Mouse (Mus musculus) hindbrain, embryonic 13.5 days (tissue): Measurements from ENCODE around the gene 6030468B19Rik. TPM values are rescaled to one million over a fixed set of nuclear protein-coding genes. Genes with fewer than 3 reads are reported as not detected.

Experiments
- ATAC-seq: fragments of 200-750 bp; cut with Nextera tagmentation; 2 replicates; pipeline ENCODE4 v1.8.0; 2017; ENCODE audit warnings: moderate TSS enrichment; ENCODE audit not compliant: low FRiP score
- H3K27ac ChIP-seq: fragments of 300-500 bp; sonication (generic); 2 replicates; pipeline ENCODE4 v1.5.1; 2015; ENCODE audit warnings: inconsistent platforms, mild to moderate bottlenecking, moderate library complexity
- H3K27me3 ChIP-seq: fragments of 300-500 bp; sonication (generic); 2 replicates; pipeline ENCODE4 v1.6.1; 2015; ENCODE audit warnings: mild to moderate bottlenecking, inconsistent platforms
- H3K36me3 ChIP-seq: fragments of 300-500 bp; sonication (generic); 2 replicates; pipeline ENCODE4 v1.6.1; 2015; ENCODE audit warnings: mild to moderate bottlenecking, inconsistent platforms
- H3K4me1 ChIP-seq: fragments of 300-500 bp; sonication (generic); replicated peaks from 2 replicates; pipeline ENCODE4 v1.6.1; 2015; ENCODE audit warnings: inconsistent platforms
- H3K4me2 ChIP-seq: fragments of 300-500 bp; sonication (generic); 2 replicates; pipeline ENCODE4 v1.6.1; 2015; ENCODE audit warnings: inconsistent platforms, mild to moderate bottlenecking, moderate library complexity
- H3K4me3 ChIP-seq: fragments of 300-500 bp; sonication (generic); 2 replicates; pipeline ENCODE4 v1.5.1; 2015; ENCODE audit warnings: mild to moderate bottlenecking, inconsistent platforms
- H3K9ac ChIP-seq: fragments of 300-500 bp; sonication (generic); 2 replicates; pipeline ENCODE4 v1.6.1; 2015; ENCODE audit warnings: mild to moderate bottlenecking, inconsistent platforms
- H3K9me3 ChIP-seq: fragments of 300-500 bp; sonication (generic); 2 replicates; pipeline ENCODE4 v1.6.1; 2016; ENCODE audit warnings: inconsistent platforms
- WGBS: fragments of 180-500 bp; shearing (Covaris S2); methylation state at CpG from one replicate; pipeline ENCODE4 v1.1.7; 2015; 5-methylcytosine and 5-hydroxymethylcytosine counted together
- polyA plus RNA-seq: library from polyadenylated mRNA; unstranded; fragments of >200 nt; fragmentation: Nextera tagmentation; extraction: Ambion mirVana; gene quantifications from 2 replicates; pipeline ENCODE4 v1.2.1, GENCODE M21; 2015

6030468B19Rik gene
- not detected in 2 replicates for polyA plus RNA-seq

DNA sequence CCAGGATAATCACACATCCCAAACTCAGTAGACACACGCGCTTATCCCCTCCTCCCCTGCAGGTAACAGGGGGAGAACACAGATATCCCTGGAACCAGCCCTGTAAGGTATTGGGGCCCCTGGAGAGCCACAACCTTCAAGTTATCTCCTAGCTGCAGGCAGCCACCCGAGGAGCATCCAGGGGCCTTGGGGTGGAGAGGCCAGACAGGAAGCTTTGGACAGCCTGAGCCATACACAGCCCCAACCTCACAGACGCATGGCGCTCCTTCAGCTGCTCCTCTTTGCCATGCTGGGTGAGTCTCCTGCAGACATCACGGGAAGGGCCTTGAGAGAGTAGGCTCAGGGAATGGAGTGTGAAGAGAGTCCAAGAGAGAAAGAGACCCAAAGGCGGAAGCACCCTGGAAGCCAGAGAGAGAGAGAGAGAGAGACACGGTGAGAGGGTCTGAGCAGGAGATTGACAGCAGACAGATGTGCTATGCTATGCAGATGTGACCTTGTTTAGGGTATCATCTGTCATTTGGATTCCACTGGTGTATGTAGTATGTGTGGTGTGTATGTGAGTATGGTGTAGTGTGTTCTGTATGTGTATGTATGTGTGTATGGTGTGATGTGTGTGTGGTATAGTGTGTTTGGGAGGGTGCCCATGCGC lies at the start of gene 6030468B19Rik:
Gene 6030468B19Rik, plus strand, starts transcription at position 150 of the 649 bp plus-strand sequence.
- H3K4me1 ChIP-seq = no peaks in the 10 kb centered on the region; the same call in 1 of the 2 replicates
- H3K36me3 ChIP-seq = no peaks in the 10 kb centered on the region
- no peak within 1 kb of the TSS for H3K9ac ChIP-seq
- no peak within 1 kb of the TSS for H3K4me2 ChIP-seq
- peaks cover 4% of the 10 kb centered on the region; the same call in 1 of the 2 replicates for H3K27me3 ChIP-seq
- H3K27ac ChIP-seq = no peak within 1 kb of the TSS
- no peak for ATAC-seq
- H3K4me3 ChIP-seq = no peak within 1 kb of the TSS
- WGBS = 71% methylated on average over 9 of the region's 9 CpGs
- no peaks in the 10 kb centered on the region for H3K9me3 ChIP-seq

DNA sequence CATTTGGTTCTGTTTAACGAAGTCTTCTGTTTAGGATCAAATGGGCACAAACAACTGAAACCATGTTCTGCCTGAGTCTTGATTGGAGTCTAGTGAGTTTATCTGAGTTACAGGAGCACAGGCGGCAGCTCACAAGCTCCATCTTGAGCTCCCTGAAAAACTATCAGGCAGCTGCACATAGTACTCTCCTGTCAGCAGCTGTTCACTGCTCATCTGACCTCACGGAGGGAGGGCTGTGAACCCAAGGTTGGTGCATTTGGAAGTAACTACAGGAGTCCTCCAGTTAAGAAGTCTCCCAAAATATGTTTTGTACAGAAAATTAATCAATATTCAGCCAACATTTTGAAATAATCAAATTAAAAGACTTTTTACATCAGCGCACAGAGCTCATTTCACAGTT lies 48.8 kb upstream of the 6030468B19Rik start:
- H3K27ac ChIP-seq = no peak overlapping the region
- no peak for ATAC-seq
- no peak overlapping the region for H3K4me3 ChIP-seq
- no peak overlapping the region for H3K9ac ChIP-seq
- H3K36me3 ChIP-seq = peaks cover 95% of the 10 kb centered on the region
- no peaks in the 10 kb centered on the region for H3K9me3 ChIP-seq
- WGBS = 81% methylated on average over 4 of the region's 4 CpGs
- H3K27me3 ChIP-seq = no peaks in the 10 kb centered on the region
- no peaks in the 10 kb centered on the region for H3K4me1 ChIP-seq
- no peak overlapping the region for H3K4me2 ChIP-seq

- WGBS = 96% methylated on average over 10 of the region's 10 CpGs
- Histone ChIP-seq H3K27ac (no peak overlapping the region), H3K4me2 (no peak overlapping the region), H3K36me3 (peaks cover 94% of the 10 kb centered on the region), H3K4me1 (no peaks in the 10 kb centered on the region), H3K27me3 (no peaks in the 10 kb centered on the region), H3K9ac (no peak overlapping the region), H3K4me3 (no peak overlapping the region), H3K9me3 (no peaks in the 10 kb centered on the region)
- ATAC-seq = no peak
These were observed 48.0 kb upstream of the 6030468B19Rik start for GRCm38 (mm10) chr11:117749414-117749813.

DNA sequence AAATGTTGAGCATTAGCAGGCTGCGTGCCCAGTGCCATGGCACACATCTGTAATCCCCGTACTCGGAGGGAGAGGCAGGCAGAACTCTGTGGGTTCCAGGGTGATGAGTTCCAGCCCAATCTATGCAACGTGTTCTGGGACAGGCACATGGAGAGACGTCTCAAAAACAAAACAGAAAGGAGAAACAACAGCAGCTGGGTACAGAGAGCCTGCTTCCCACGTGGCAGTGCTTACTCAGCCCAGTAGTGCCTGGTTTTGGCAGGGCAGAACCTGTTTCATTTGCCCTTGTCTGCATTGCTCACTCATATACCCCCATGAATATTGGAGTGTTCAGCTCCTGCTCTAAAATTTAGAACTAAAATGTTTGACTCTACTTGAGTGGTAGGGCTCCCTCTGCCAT lies 45.9 kb upstream of the 6030468B19Rik start:
- H3K9me3 ChIP-seq = no peaks in the 10 kb centered on the region
- H3K36me3 ChIP-seq = peaks cover 94% of the 10 kb centered on the region
- WGBS = 89% methylated on average over 6 of the region's 6 CpGs
- no peak overlapping the region for H3K4me3 ChIP-seq
- no peak overlapping the region for H3K27ac ChIP-seq
- ATAC-seq = no peak
- no peaks in the 10 kb centered on the region for H3K4me1 ChIP-seq
- no peak overlapping the region for H3K4me2 ChIP-seq
- H3K9ac ChIP-seq = no peak overlapping the region
- H3K27me3 ChIP-seq = no peaks in the 10 kb centered on the region

DNA sequence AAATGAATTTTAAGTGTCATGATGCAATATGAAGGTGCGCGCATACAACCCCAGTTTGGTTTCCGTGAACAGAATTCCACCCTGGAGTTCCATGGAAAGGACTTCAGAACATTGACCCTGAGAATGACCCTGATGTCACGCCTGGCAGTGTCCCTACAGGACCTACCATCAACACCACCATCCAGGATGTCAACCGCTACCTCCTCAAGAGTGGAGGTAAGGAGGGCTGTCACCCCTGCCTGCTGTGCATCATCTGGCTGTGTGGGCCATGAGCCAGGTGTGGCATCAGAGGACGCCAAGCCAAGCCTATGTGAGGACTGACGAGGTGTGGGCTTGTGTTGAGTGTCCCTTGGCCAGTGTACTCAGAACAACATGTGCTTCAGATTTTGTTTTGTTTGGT lies 41.6 kb upstream of the 6030468B19Rik start:
- ATAC-seq = no peak
- H3K36me3 ChIP-seq = peaks cover 98% of the 10 kb centered on the region
- no peaks in the 10 kb centered on the region for H3K27me3 ChIP-seq
- H3K4me1 ChIP-seq = no peaks in the 10 kb centered on the region
- no peak overlapping the region for H3K4me2 ChIP-seq
- no peak overlapping the region for H3K4me3 ChIP-seq
- no peak overlapping the region for H3K27ac ChIP-seq
- H3K9ac ChIP-seq = no peak overlapping the region
- 96% methylated on average over 7 of the region's 7 CpGs for WGBS
- H3K9me3 ChIP-seq = no peaks in the 10 kb centered on the region

GRCm38 (mm10) chr11:117759267-117759666 lies 38.2 kb upstream of the 6030468B19Rik start:
- H3K9ac ChIP-seq = no peak overlapping the region
- 95% methylated on average over 10 of the region's 10 CpGs for WGBS

GRCm38 (mm10) chr11:117760374-117761119 lies 36.9 kb upstream of the 6030468B19Rik start:
- Histone ChIP-seq H3K9ac (no peak overlapping the region), H3K4me1 (no peaks in the 10 kb centered on the region), H3K4me2 (no peak overlapping the region), H3K36me3 (peaks cover 96% of the 10 kb centered on the region), H3K27ac (no peak overlapping the region), H3K27me3 (no peaks in the 10 kb centered on the region), H3K9me3 (no peaks in the 10 kb centered on the region), H3K4me3 (no peak overlapping the region)
- 90% methylated on average over 26 of the region's 26 CpGs for WGBS
- ATAC-seq = no peak

More at GRCm38 (mm10) chr11:117759267-117759666, 38.2 kb upstream of the 6030468B19Rik start:
- Histone ChIP-seq H3K36me3 (peaks cover 96% of the 10 kb centered on the region), H3K27me3 (no peaks in the 10 kb centered on the region), H3K4me1 (no peaks in the 10 kb centered on the region), H3K27ac (no peak overlapping the region), H3K4me2 (no peak overlapping the region), H3K4me3 (no peak overlapping the region), H3K9me3 (no peaks in the 10 kb centered on the region)
- ATAC-seq = no peak

DNA sequence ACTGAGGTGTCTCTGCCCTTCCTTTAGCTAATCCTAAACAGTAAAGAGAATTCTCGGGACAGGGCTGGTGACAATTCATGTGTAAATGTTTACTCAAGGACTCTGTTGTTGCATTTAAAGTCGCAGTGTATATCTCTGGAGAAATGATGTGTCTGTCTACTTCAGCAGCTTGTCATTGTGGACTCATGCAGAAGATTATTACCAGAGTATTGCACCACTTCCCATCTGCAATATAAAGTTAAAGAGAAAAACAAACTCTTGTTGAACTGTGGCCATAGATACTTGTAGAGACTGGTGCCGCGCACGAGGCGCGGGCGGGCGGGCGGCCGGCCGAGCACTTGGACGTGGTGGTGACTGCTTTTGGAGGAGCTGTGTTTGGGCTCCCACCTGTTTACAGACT lies 35.7 kb upstream of the 6030468B19Rik start:
- Histone ChIP-seq H3K27me3 (no peaks in the 10 kb centered on the region), H3K4me2 (no peak overlapping the region), H3K9me3 (no peaks in the 10 kb centered on the region), H3K4me3 (no peak overlapping the region), H3K4me1 (no peaks in the 10 kb centered on the region), H3K36me3 (peaks cover 96% of the 10 kb centered on the region), H3K9ac (no peak overlapping the region), H3K27ac (no peak overlapping the region)
- no peak for ATAC-seq
- WGBS = 90% methylated on average over 13 of the region's 13 CpGs

DNA sequence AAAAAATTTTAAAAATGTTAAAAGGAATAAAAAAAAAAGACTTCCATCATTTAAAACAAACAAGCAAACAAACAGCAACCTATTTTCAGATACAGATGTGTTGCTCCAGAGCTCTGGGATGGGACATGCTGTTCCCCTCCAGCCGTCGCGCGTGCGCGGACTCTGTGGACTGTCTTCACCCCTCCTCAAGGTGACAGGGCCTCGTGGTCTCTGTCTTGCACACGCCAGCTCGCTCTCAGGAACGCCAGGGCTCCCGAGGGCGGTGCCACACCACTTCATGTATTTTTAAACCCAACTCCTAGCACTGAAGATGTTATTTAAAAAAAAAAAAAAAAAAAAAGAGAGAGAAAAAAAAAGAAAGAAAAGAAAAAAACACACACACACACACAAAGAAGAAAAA lies 35.2 kb upstream of the 6030468B19Rik start:
- no peak overlapping the region for H3K9ac ChIP-seq
- no peak overlapping the region for H3K27ac ChIP-seq
- H3K9me3 ChIP-seq = no peaks in the 10 kb centered on the region
- ATAC-seq = no peak
- 91% methylated on average over 12 of the region's 12 CpGs for WGBS
- peaks cover 92% of the 10 kb centered on the region for H3K36me3 ChIP-seq
- no peaks in the 10 kb centered on the region for H3K27me3 ChIP-seq
- H3K4me2 ChIP-seq = no peak overlapping the region
- no peaks in the 10 kb centered on the region for H3K4me1 ChIP-seq
- no peak overlapping the region for H3K4me3 ChIP-seq

DNA sequence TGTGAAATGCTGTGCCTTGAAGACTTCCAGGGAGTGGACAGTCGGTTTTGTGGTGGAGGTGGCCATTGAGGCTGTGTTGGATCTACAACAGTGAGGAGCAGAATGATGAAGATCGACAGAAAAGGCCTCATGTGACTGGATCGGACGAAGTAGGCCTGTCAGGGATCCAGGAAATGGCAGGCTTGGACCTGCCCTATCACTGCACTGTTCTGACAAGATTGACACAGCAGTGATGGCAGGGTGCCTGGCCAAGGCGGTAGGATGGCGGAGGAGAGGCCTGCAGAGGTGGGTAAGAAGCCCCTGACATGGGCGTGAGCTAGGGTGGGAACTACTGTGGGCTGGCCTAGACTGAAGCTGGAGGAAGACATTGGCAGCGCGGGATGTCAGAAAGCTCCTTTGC lies 33.1 kb upstream of the 6030468B19Rik start:
- H3K36me3 ChIP-seq = peaks cover 72% of the 10 kb centered on the region
- no peak overlapping the region for H3K27ac ChIP-seq
- H3K4me2 ChIP-seq = no peak overlapping the region
- H3K9me3 ChIP-seq = no peaks in the 10 kb centered on the region
- 90% methylated on average over 9 of the region's 9 CpGs for WGBS
- H3K27me3 ChIP-seq = no peaks in the 10 kb centered on the region
- H3K4me3 ChIP-seq = no peak overlapping the region
- no peak overlapping the region for H3K9ac ChIP-seq
- ATAC-seq = no peak
- H3K4me1 ChIP-seq = peaks cover 7% of the 10 kb centered on the region

GRCm38 (mm10) chr11:117765361-117765760 lies 32.1 kb upstream of the 6030468B19Rik start:
- WGBS = 86% methylated on average over 5 of the region's 5 CpGs
- Histone ChIP-seq H3K27me3 (no peaks in the 10 kb centered on the region), H3K4me3 (no peak overlapping the region), H3K36me3 (peaks cover 61% of the 10 kb centered on the region), H3K4me1 (peaks cover 17% of the 10 kb centered on the region), H3K27ac (no peak overlapping the region), H3K4me2 (no peak overlapping the region), H3K9ac (no peak overlapping the region), H3K9me3 (no peaks in the 10 kb centered on the region)
- no peak for ATAC-seq

DNA sequence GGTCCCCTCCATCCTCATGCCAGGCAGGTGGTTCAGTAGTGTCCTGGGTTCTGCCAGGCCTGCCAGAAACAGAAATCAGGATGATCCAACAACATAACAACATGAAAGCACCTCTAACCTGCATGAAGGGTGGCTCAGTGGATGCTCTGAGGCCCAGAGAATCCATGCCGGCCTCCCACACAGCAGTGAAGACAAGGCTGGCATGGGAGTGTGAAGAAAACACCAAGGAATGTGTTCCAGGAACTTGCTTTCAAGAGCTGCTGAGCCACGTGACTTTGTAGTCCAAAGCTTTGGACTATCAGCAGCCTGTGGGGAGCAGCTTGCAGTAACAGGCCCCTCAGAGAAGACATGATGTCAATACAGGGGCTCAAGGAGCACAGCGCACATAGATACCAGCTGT lies 31.2 kb upstream of the 6030468B19Rik start:
- H3K9me3 ChIP-seq = no peaks in the 10 kb centered on the region
- H3K27ac ChIP-seq = no peak overlapping the region
- H3K4me1 ChIP-seq = peaks cover 19% of the 10 kb centered on the region
- WGBS = 90% methylated on average over 3 of the region's 3 CpGs
- H3K4me3 ChIP-seq = no peak overlapping the region
- H3K9ac ChIP-seq = no peak overlapping the region
- ATAC-seq = no peak
- H3K27me3 ChIP-seq = no peaks in the 10 kb centered on the region
- H3K36me3 ChIP-seq = peaks cover 52% of the 10 kb centered on the region
- no peak overlapping the region for H3K4me2 ChIP-seq
